9 mouse cellular contexts compared by ENCODE assay signal in genomic region chr12:112144377-112145115, GRCm38 (mm10). TPM values are rescaled to one million over a fixed set of nuclear protein-coding genes. Genes with fewer than 3 reads are reported as not detected.
DNase-seq lines count a peak whose midpoint lies in the region; ATAC-seq lines count a peak whose summit lies in the region.
"Had no signal": no experiment of that assay in that cellular context is flagged by ENCODE, and none has a peak within 500 bp of the region (broad histone marks: within the 10 kb centered on the region; RNA-seq: fewer than 3 reads in every experiment).

No protein-coding gene starts in this region.

- H3K9me3 ChIP-seq in kidney, embryonic 14.5 days (ENCODE audit: control insufficient read depth, low read length), result no peaks in the 10 kb centered on the region
- no peaks in the 10 kb centered on the region for H3K9me3 ChIP-seq in embryonic facial prominence, embryonic 11.5 days (replicated peaks; ENCODE audit: control insufficient read depth, low read length)

- no peaks in the 10 kb centered on the region for H3K36me3 ChIP-seq in kidney, embryonic 14.5 days (ENCODE audit: control insufficient read depth, insufficient read depth, low read length)
- H3K36me3 ChIP-seq in embryonic facial prominence, embryonic 11.5 days (replicated peaks; ENCODE audit: control insufficient read depth, insufficient read depth, low read depth, low read length), result no peaks in the 10 kb centered on the region

- DNase-seq in kidney, postnatal 4 days, result no peak
- DNase-seq in embryonic facial prominence, embryonic 11.5 days (ENCODE audit: low spot score), result no peak
- peak; percentile 13 for DNase-seq in induced T-regulatory cell, adult 2 months (ENCODE audit: low read depth)
- peak; percentile 50 for DNase-seq in neural tube, embryonic 10.5 days (ENCODE audit: extremely low spot score, low spot score)
- no peak for DNase-seq in right cerebral cortex, postnatal 10 days (ENCODE audit: low spot score in 2 of 2)
- DNase-seq in frontal cortex, postnatal 14 days (ENCODE audit: low spot score in 2 of 2), result no peak
- no peak for DNase-seq in adrenal gland, postnatal 10 days

- H3K9ac ChIP-seq in kidney, embryonic 14.5 days (ENCODE audit: low read depth, low read length), result no peak overlapping the region
- peak overlapping the region; percentile 34; the same call in 1 of the 2 replicates for H3K9ac ChIP-seq in embryonic facial prominence, embryonic 11.5 days (replicated peaks; ENCODE audit: low read length)

- peak overlapping the region; percentile 44 for H3K4me3 ChIP-seq in kidney, embryonic 14.5 days (ENCODE audit: low read length)
- H3K4me3 ChIP-seq in embryonic facial prominence, embryonic 11.5 days (ENCODE audit: low read depth, low read length), result peak overlapping the region; percentile 45

- ATAC-seq in kidney, embryonic 14.5 days (ENCODE audit: low FRiP score, low TSS enrichment), result no peak
- no peak for ATAC-seq in embryonic facial prominence, embryonic 11.5 days (replicated peaks; ENCODE audit: insufficient number of reproducible peaks, low FRiP score, low TSS enrichment, low read depth)

- peak overlapping the region; percentile 93 for H3K4me2 ChIP-seq in kidney, embryonic 14.5 days (replicated peaks; ENCODE audit: low read depth, low read length)
- peak overlapping the region; percentile 98 for H3K4me2 ChIP-seq in embryonic facial prominence, embryonic 11.5 days (ENCODE audit: low read depth, low read length)

- no peak overlapping the region for H3K27ac ChIP-seq in kidney, embryonic 14.5 days (ENCODE audit: low read depth, low read length)
- no peak overlapping the region for H3K27ac ChIP-seq in embryonic facial prominence, embryonic 11.5 days (replicated peaks; ENCODE audit: low read depth, low read length)

- peaks cover 33% of the 10 kb centered on the region for H3K4me1 ChIP-seq in kidney, embryonic 14.5 days (ENCODE audit: control insufficient read depth, insufficient read depth, low read length)
- H3K4me1 ChIP-seq in embryonic facial prominence, embryonic 11.5 days (ENCODE audit: control insufficient read depth, insufficient read depth, low read length), result peaks cover 17% of the 10 kb centered on the region

- H3K27me3 ChIP-seq in kidney, embryonic 14.5 days (ENCODE audit: control insufficient read depth, insufficient read depth, low read length), result peaks cover 47% of the 10 kb centered on the region
- H3K27me3 ChIP-seq in embryonic facial prominence, embryonic 11.5 days (ENCODE audit: control insufficient read depth, insufficient read depth, low read length), result peaks cover 34% of the 10 kb centered on the region

- WGBS in kidney, embryonic 14.5 days, result 1% methylated on average over 46 of the region's 46 CpGs
- under 1% methylated on average over 46 of the region's 46 CpGs for WGBS in embryonic facial prominence, embryonic 11.5 days

RNA-seq across cellular contexts. Expression of gene Kif26a, which starts 1.5 kb away (rescaled TPM):
- polyA plus RNA-seq in kidney, embryonic 14.5 days (2014; fragmentation: Nextera tagmentation; extraction: Ambion mirVana), result 2.2 and 3.8 TPM in 2 replicates
- 1.8 and 2.6 TPM in 2 replicates for polyA plus RNA-seq in embryonic facial prominence, embryonic 11.5 days (2014; fragmentation: Nextera tagmentation; extraction: Ambion mirVana)
- total RNA-seq in adrenal gland, postnatal 10 days (2021), result 10 to 100 TPM; 20.0 to 25.4 TPM
- total RNA-seq: common myeloid progenitor, adult 5-6 weeks had no signal

RNA-seq across cellular contexts. Expression of gene Aspg, which starts 38.1 kb away (rescaled TPM):
- polyA plus RNA-seq in kidney, embryonic 14.5 days (2014; fragmentation: Nextera tagmentation; extraction: Ambion mirVana), result 1.1 TPM in 2 replicates
- polyA plus RNA-seq in embryonic facial prominence, embryonic 11.5 days (2014; fragmentation: Nextera tagmentation; extraction: Ambion mirVana), result 0.18 and 0.31 TPM in 2 replicates
- 10 to 100 TPM; 24.1 to 26.0 TPM for total RNA-seq in adrenal gland, postnatal 10 days (2021)
- total RNA-seq: common myeloid progenitor, adult 5-6 weeks had no signal

Comparison
In these comparisons a context has a peak if more than half of its experiments do, and no peak if none do; other contexts are left out.
1. DNase-seq: peak in induced T-regulatory cell, adult 2 months (single experiment) and neural tube, embryonic 10.5 days (single experiment); none in kidney, postnatal 4 days (0 of 2), embryonic facial prominence, embryonic 11.5 days (single experiment), right cerebral cortex, postnatal 10 days (0 of 2), frontal cortex, postnatal 14 days (0 of 2) and adrenal gland, postnatal 10 days (single experiment).